Mouse (Mus musculus): ENCODE results near the gene Fgf16. TPM values are rescaled to one million over a fixed set of nuclear protein-coding genes. Genes with fewer than 3 reads are reported as not detected.

The Fgf16 gene
- not detected for polyA plus RNA-seq (2017; shearing (Covaris generic))

DNA sequence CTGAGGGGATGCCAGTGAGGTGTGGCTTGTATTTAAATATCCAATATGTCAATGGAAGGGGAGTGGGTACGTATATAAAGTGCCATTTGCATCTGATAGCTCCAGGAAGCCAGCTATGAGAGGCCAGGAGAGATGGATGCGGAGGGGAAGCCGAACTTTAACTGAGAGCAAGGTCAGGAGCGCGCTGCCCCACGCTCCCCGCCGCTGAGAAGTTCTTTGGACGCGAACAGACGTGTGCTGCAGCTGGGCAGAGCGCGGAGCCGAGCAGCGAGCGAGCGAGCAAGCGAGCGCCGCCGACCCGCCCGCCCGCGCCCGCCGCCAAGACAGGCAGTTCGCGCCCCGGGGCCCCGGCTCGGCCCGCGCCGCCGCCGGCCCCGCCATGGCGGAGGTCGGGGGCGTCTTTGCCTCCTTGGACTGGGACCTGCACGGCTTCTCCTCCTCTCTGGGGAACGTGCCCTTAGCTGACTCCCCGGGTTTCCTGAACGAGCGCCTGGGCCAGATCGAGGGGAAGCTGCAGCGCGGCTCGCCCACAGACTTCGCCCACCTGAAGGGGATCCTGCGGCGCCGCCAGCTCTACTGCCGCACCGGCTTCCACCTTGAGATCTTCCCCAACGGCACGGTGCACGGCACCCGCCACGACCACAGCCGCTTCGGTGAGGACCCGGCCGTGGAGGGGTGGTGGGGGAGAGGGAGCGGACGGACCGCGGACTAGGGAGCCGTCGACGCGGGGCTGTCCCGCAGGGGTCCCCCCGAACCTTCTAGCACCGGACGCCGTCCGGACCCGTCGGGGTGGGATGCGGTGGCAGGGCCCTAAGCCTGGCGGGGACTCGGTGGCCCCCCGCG, at the start of gene Fgf16:
TSS of gene Fgf16 (plus strand) at position 118 of the 843 bp plus-strand sequence.

Other genes with a start within 250 kb of the Fgf16 start
- gene Atrx, start 165.1 kb downstream of the Fgf16 start, polyA plus RNA-seq (2017; shearing (Covaris generic)) = 168 TPM
- gene Magt1, start 247.6 kb downstream of the Fgf16 start, polyA plus RNA-seq (2017; shearing (Covaris generic)) = 31.6 TPM

Data from effector memory CD4-positive, alpha-beta T cell, adult 7 months (primary cell).